Mouse (Mus musculus) heart, adult 11 months (tissue): Measurements from ENCODE around the gene P2ry2.

Experiments
- DNase-seq: peaks from one replicate; pipeline ENCODE4 v3.0.0; 2022

The P2ry2 gene

DNA sequence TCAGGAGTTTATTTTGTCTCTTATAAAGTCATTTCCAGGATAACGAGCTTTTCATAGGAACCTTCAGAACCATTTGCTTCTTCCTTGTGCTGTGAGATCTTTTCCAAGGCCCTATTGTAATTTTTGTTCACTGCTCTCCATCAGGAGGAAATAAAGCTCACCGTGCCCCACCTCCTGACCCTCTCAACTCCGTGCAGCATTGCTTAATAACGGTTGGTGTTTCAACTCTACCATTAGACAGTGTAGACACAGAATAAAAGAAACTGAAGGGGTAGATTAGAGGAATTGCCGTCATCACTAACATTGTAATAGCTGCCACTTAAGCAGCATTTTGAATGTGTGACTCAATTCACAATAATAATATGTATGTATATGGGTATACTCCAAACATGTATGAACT is 14.2 kb upstream of the P2ry2 start:
- no peak for DNase-seq

DNA sequence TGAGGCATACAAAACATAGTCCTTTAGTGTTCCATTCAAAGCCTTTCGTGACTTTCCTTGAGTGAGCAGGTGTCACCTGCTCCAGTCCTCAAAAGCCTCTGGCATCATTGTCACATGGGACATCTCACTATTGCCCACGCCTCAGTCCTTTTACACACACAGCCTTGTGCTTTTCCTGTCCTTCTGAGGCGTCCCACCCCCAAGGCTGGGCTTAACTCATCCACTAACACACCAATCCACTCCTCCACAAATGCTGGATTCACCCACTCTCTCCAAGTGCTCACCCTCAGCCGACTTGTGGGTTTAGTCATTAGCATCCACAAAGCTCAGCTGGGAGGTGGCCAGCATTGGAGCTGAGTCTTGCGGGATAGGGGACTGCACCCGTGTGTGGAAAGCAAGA is 4.8 kb upstream of the P2ry2 start:
- peak; percentile 87 for DNase-seq

DNA sequence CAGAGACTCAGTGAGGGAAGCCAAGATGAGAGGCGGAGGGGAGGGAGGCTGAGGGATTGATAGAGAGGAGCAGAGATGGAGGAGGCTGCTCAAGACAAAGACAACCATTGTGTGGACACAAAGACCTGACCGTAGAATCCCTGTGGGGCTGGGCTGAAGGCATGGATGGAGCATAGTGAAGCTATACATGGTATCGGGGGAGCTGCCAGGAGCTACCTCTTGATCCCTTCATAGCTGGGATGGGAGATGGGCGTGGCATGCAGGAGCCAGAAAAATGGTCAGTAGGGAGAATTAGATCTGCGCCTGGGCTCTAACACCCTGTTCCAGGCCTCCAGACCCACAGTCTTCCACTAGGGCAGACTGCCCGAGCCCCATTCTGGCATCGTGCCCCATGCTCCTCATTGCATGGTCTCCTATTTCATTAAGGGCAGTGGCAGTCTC is 4.4 kb upstream of the P2ry2 start:
- peak; percentile 93 for DNase-seq

DNA sequence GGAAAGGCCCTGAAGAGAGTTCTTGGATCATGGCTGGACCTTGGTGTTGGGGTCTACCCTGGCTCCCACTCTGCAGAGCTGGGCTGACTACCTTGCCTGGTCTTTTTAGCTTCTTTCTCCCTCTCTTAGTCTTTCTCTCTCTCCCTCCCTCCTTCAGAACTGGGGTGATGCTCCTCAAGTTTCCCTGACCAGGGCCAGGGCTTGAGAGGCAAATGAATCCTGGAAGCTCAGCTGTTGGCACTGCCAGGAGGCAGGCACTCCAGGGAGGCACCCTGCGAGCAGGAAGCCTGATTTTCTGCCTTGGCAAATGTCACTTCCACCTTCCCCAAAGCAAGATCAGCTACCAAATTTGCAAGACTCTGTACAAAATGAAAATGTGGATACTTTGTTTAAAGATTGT is 2.3 kb upstream of the P2ry2 start:
- no peak for DNase-seq

DNA sequence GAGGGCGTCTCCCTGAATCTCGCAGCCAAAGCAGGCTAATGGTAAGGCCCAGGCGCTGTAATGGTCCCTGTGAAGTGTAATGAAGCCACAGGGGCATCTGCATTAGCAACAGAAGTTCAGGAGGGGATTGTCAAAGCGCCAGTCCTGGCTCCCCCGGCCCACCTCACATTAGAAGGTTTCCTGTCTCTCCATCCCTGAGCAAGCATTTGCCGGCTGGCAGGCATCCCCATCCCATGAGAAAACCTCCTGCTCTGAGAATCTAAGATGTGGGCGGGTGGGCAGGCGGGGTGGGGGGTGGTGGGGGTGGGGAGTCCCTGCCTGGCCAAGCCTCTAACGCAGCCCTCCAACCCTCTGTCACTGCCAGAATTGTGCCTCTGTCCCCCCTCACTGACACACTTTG is 1.4 kb upstream of the P2ry2 start:
- DNase-seq, result peak; percentile 93

DNA sequence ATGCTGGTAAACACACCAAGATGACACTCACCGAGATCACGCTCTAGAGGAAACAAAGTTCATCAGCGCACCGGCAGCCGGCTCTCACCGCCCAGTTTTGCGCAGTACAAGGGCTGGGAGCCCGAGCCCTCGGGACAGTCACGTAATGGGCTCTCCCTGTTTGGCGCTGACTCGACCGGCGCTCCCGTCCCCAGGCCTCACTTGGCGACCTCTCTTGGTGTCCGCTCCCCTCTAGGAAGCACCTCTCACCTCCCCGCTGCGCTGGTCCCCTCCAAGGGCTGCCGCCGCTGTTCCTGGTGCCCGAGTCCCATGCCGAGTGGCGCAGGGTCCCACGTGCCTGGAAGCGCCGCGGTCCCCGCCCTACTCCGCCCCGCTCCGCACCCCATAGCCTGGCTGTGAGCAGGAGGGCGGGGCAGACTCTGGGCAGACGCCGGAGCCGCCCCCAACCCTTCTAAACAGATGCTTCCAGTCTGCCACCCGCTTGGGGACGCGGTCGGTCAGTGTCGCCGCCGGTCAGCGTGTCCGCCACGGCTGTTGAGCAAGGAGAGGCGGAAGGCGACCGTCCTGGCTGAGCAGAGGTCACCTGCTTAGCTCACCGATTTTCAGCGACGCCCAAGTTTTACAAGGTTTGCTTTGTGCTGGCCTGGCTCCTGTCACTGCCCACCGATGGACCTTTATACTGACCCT is 842 bp downstream of the P2ry2 start:
- peak; percentile 99 for DNase-seq

DNA sequence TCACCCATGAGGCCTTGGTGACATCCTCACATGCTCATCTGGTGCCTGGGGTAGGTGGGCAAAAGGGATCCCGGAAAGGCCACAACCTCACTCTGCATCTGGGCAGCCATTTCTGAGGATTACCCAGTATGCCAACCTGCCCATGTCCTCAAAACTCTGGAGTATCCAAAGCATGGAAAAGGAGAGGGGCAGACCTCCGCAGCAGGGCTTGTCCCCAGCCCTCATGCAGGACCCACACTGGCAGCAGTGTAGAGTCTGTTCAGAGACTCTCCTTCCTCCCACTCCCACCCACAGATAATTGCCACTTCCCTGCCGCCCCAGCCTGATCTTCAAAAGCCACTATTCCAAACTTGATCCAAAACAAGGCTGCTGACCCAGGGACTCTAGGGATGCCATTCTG is 1.9 kb downstream of the P2ry2 start:
- peak; percentile 91 for DNase-seq

DNA sequence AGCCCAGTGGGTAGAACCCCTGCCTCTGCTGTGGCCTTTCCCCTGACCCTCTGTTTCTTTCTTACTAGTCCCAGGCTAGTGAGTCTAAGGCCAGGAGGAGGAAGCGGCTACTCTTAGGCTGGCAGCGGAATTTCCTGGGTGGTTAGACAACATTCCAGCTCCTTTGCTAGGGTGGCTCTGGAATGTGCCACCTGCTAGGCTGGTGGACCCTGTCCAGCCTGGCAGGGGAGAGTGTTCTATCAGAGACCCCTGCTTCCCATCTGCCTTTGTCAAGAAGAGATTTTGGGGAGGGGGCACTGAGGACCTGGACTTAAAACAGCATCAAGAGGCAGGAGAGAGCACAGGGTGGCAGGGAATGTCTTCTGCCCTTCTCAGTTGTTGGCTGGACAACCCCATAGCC is 6.5 kb downstream of the P2ry2 start:
- peak; percentile 86 for DNase-seq

DNA sequence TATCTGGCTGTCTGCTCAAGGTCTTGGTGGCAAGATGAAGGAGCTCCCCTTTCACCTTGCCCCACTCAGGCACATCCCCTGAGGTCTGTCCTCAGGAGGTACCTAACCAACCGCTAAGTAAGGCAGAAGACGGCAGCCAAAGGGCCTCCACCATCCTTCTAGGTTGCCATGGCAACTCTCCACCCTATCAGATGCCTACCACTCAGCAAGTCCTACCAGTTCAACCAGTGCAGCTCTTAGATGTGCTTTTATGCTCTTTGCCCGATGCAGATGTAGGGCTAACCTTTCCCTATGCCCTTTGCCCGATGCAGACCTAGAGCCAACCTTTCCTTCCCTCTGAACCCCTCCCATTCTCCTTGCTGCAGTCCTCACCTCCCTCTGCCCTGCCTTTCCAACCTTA is 7.5 kb downstream of the P2ry2 start:
- DNase-seq, result peak; percentile 91

DNA sequence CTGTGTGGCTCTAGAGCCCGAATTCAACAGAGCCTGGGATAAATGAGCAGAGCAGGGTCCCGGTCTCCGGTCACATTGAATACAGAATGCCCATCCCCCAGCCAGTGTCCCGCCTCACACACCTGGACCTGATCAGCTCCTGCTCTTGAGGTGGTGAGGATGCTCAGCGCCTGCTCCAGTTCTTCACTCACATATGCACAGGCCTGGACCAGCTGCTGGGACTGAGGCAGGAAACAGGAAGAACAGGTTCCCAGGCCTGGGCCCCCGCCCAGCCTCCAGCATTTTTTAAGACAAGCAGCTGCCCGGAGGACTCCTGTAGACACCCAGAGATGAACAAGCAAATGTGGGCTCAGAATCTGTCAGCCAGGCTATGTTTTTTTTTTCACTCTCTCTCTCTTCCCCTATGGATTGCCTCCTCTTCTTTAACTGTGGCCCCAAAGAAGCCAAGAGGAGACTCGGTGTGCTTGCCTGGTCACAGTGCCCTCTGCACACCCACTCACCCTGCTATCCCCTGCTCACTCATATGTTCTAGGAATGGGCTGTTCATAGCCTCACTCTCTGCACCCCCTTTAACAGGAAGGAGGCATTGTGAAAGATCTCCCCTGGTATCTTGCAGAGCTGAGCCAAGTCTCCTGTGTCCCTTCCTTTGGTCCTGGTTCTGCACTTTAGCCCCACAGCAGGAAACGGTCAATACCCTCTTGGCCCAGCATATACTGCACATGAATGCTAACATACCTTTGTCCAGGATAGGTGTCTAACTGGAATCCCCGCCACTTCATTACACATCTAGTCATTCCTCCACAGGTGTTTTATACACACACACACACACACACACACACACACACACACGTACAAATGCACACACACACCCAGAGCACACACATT is 9.0 kb downstream of the P2ry2 start:
- peak; percentile 96 for DNase-seq

DNA sequence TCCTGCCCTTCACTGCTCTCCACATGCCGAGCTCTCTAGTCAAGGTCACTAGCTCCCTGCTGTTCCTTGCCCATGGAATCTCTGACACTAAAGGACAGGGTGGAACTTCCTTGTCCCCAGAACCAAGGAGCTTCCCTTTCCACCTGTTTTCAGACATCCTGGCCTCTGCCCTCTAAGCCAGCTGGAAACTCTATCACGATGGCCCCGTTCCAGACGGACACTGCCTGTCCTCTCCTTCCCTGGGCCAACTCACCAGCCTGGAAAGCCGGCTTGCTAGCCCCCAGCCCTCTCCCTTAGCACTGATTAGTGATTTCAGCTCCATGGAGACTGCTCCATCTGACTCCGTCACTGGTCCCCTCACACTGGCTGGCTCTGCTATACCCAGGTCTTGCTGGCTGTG is 10.4 kb downstream of the P2ry2 start:
- peak; percentile 99 for DNase-seq

DNA sequence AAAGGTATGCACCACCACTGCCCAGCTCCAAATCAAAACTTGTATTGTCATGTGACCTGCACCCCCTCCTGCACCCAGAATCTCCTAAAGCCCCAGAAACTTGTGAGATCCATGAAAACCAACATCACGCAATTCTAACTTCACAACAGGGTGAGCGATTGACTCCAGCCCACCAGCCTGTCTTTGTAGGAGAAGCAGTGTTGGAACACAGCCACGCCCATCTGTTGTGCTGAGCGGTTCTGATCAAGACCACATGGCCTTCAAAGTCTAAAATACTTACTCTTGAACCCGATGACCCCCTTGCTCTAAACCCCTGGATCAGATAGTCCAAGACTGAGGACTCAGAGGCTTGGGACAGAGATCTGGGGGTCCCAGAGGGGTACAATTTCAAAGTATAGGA is 13.0 kb downstream of the P2ry2 start:
- DNase-seq, result peak; percentile 89

DNA sequence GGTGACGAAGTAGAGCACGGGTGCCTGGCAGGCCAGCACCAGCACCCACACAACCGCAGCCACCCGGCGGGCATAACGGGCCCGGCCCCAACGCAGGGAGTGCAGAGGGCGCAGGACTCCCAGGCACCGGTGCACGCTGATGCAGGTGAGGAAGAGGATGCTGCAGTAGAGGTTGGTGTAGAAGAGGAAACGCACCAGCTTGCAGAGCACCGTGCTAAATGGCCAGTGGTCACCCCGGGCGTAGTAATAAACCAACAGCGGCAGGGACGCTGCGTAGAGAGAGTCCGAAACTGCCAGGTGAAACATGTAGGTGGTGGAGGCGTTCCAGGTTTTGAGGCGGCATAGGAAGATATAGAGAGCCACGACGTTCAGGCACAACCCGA is 14.1 kb downstream of the P2ry2 start:
- peak; percentile 85 for DNase-seq

DNA sequence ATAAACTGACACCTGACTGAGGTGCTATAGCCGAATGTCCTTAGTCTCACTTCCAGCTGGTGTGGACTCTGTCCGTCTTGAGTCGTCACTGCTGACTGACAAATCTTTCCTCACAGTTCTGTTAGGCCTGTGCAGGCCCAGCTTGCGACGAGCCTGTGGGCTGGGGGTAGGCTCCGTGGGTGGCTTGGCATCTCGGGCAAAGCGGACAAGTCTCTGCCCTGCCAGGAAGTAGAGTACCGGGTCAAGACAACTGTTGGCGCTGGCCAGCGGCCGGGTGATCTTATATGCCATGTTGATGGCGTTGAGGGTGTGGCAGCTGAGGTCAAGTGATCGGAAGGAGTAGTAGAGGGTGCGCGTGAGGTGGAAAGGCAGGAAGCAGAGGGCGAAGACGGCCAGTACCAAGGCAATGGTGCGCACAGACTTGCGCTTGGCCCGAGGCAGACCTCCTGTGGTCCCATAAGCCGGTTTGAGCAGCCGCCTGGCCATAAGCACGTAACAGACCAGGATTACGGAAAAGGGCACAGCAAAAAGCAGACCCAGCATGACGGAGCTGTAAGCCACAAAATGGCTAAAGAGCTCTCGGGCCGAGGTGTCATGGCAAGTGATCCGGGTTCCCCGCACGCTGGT is 14.6 kb downstream of the P2ry2 start:
- DNase-seq, result peak; percentile 91

DNA sequence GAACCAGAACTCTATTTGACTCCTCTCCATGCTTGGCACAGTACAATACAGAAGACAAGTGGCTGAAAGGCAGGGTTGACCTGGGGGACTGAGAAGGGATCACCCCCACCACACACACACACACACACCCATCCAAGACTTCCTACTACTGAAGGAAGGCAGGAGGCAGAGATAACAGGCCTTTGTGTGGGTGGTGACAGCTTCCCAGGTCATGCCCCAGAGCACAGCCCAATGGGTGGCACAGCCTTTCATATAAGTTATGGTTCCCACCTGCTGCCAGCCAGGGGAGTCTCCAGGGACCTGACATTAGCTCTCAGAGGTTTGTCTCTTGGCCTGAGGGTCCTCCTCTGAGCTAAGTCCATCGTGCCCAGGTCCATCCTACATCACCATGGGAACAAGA is 15.5 kb downstream of the P2ry2 start:
- DNase-seq, result peak; percentile 78

DNA sequence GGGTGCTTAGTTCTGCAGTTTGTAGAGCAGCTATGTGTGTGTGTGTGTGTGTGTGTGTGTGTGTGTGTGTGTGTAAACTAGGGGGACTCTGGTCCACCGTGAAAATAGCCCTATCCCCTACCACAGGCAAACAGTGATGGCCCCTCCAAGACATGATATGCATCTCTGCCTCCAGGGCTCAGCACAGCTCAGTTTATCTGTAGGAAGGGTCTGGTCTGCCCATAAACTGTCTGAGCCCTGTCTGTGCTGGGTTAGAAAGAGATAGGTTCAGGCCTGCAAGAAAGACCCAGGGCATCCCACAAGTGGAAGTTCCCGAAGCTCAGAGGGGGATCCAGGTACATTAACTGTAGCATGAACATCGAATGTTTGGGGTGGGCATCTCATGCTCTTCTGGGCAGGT is 16.7 kb downstream of the P2ry2 start:
- DNase-seq, result peak; percentile 78

DNA sequence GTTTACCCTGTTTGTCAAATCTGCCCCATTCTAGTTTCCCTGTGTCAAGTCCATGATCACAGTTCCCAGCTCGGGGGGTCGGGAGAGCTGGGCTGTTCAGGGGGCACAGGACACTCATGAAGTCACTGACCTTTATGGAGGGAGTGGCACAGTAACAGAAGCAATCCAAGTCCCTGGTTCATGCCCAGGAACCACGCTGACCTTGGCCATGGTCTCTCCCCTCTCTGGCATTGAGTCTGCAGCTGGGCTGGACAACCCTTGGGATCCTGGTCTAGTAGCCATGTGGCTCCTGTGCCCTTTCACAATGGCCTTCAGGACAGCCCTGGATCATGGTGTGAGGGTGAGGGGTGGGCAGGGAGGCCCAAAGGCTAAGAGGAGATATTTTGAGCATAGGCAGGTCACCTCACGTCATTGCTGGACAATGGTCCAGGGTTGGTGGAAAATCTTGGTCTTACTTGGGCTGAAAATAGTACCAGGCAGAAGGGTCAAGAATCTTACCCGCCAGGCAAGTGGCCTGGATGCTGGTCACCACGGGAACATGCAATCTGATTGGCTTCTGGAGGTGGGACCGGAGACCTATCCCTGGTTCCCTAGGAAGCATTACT is 17.3 kb downstream of the P2ry2 start:
- DNase-seq, result peak; percentile 95

DNA sequence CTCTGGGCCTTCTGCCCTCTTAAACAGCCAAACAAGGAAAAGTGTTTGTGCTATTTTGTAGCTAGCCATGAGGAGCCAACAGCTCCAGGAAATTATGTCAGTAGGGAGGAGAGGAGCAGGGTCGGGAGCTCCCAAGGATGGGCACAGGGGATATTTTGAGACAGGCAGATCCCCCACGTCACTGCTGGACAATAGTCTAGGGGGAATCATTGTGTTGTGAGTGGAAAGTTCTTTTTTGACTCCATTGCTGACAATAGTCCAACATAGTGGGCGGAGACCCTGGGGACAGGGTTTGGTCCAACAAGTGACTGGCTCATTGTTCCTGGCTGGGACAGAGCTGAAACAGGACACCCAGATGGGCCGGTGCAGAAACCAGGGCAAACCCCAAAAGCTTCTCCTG is 19.5 kb downstream of the P2ry2 start:
- peak; percentile 99 for DNase-seq

DNA sequence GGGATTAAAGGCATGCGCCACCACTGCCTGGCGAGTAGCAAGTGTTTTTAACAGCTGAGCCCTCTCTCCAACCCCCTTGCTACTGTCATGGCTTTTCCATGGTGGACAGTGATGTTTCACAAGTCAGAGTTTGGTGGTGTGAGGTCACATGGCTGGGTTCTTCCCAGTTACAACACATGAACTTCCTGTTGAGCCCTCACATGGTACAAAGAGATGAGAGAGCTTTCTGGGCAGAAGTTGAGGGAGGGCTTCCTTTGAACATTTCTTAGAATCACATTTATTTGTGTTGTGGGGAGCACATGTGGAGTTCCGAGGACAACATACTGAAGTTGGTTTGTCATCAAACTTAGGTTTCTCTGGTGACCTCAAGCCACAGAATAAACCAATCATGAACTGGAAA is 20.7 kb downstream of the P2ry2 start:
- no peak for DNase-seq

DNA sequence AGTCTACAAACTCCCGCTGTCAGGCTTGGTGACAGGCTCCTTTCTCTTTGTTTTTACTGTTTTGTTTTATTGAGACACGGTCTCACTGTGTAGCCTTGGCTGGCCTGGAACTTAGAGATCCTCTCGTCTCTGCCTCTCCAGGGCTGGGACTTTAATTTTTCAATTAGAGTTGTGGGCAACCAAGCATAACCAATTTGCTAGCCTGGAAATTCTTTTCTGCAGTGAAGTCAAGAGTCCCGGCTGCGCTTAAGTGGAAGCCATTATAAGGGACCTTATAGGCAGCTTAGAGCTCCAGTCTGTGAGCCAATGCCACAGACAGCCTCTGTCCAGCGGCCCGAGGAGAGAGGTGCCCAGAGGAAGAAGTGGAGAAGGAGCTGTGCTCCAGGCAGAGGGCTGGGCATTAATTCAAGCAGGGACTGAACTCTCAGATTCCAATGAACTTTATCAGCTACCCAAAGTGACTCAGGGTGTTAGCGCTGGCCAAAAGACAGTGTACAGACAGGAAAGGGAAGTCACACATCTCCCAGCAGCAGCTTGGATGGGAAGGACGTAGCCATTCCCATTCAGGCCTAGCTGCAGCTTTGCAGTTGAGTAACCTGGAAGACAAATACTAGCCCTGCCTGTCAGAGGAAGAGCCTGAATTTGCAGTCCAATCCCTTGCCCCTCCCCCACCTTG is 21.9 kb downstream of the P2ry2 start:
- peak; percentile 99 for DNase-seq

DNA sequence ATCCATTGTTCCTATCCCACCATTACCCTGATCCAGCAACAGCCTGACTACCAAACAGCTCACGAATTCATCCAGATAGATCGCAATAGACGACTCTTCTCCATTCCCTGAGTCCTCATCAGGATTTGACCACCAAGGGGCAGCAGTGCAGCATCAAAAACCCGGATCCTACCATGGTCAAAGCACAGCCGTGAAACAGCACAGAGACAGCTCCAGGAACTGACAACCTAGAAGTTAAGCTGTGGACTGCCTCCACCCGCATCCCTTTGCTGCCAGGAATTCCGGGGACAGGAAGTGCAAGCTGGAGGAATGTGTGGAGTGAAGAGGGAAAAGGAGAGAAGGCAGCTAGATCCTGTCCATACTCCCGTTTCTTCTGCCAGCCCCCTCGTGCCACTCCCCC is 24.6 kb downstream of the P2ry2 start:
- peak; percentile 98 for DNase-seq

DNA sequence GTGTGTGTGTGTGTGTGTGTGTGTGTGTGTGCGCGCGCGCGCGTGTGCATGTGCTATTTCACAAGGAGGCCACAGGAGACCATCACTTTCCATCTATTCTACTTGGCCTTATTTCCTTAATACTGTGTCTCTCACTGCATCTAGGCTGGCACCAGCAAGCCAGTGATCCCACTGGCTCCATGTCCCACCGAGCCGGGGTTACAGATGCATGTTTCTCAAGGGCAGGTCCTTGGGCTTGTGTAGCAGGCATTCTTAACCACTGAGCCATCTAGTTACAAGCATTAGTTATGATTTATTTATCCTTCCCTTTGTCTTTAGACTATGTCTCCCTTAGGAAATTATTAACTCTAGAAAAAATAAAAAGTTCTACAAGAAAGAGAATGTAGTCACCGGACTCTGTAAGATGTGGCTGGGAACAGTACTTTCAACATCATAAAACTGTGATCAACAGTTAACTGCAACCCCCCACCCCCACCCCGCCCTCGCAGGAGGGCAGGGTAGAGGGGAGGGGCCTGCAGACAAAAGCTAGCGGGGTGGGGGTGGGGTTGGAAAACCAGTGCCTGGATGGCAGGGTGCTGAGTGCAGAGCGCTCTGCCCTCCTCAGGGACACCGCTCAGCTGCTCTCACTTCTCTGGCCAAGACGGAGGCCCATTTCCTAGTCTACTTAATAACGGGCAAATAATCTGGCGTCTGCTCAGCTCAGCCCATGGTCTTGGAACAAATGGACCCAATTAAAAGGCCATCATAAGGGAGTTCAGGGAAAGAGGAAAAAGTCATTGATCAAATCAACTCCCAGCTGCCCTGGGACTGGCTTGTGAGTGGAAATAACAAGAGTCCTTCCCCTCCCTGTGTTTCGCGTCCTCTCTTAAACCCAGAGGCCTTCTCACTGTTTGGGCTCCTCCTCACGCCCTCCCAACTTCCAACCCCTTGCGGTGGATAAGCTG is 27.9 kb downstream of the P2ry2 start:
- DNase-seq, result peak; percentile 93
